Mouse (Mus musculus) forebrain, embryonic 13.5 days (tissue): Measurements from ENCODE around the gene 2310011J03Rik. TPM values are rescaled to one million over a fixed set of nuclear protein-coding genes. Genes with fewer than 3 reads are reported as not detected.

ENCODE experiments used
- ATAC-seq: fragments of 200-750 bp; cut with Nextera tagmentation; 2 replicates; pipeline ENCODE4 v1.8.0; 2017
- H3K27ac ChIP-seq: fragments of 300-500 bp; sonication (generic); 2 replicates; pipeline ENCODE4 v1.5.1; 2015; ENCODE audit warnings: inconsistent platforms, mild to moderate bottlenecking, moderate library complexity
- H3K27me3 ChIP-seq: fragments of 300-500 bp; sonication (generic); 2 replicates; pipeline ENCODE4 v1.6.1; 2015; ENCODE audit warnings: mild to moderate bottlenecking, inconsistent platforms
- H3K36me3 ChIP-seq: fragments of 300-500 bp; sonication (generic); 2 replicates; pipeline ENCODE4 v1.6.1; 2015; ENCODE audit warnings: mild to moderate bottlenecking, inconsistent platforms; ENCODE audit not compliant: poor library complexity, severe bottlenecking
- H3K4me1 ChIP-seq: fragments of 300-500 bp; sonication (generic); 2 replicates; pipeline ENCODE4 v1.6.1; 2015; ENCODE audit warnings: inconsistent platforms
- H3K4me2 ChIP-seq: fragments of 300-500 bp; sonication (generic); 2 replicates; pipeline ENCODE4 v1.6.1; 2015; ENCODE audit warnings: inconsistent platforms, mild to moderate bottlenecking, moderate library complexity
- H3K4me3 ChIP-seq: fragments of 300-500 bp; sonication (generic); 2 replicates; pipeline ENCODE4 v1.5.1; 2015; ENCODE audit warnings: mild to moderate bottlenecking, inconsistent platforms
- H3K9ac ChIP-seq: fragments of 300-500 bp; sonication (generic); 2 replicates; pipeline ENCODE4 v1.6.1; 2015; ENCODE audit warnings: mild to moderate bottlenecking, inconsistent platforms
- H3K9me3 ChIP-seq: fragments of 300-500 bp; sonication (generic); replicated peaks from 2 replicates; pipeline ENCODE4 v1.6.1; 2016; ENCODE audit warnings: inconsistent platforms
- WGBS: fragments of 180-500 bp; shearing (Covaris S2); methylation state at CpG from one replicate; pipeline ENCODE4 v1.1.7; 2015; 5-methylcytosine and 5-hydroxymethylcytosine counted together
- polyA plus RNA-seq: library from polyadenylated mRNA; unstranded; fragments of >200 nt; fragmentation: Nextera tagmentation; extraction: Ambion mirVana; gene quantifications from 2 replicates; pipeline ENCODE4 v1.2.1, GENCODE M21; 2015

2310011J03Rik gene
- 42.7 and 43.3 TPM in 2 replicates for polyA plus RNA-seq

DNA sequence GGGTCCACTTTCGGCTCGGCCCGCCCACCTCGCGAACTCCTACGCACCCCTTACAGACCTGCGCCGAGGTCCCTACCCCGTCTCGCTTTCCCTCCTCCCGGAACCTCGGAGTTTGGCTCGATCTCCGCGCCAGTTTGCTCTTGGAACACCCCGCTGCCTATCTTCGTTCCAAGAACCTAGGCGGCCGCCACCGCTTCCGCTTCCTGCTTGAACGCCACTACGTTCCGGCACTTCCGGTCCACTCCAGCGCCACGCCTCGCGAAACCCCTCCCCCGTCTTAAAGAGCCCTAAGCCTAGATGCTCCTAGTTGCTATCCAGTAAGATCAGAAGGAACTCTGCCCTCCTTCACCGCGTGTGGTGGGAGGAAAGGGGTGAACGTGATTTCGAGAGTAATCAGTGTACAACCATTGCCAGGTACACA, at the start of gene 2310011J03Rik:
TSS of gene 2310011J03Rik (minus strand) at position 198 of the 421 bp plus-strand sequence.
- H3K27ac ChIP-seq, result peak within 1 kb of the TSS; percentile 41; the same call in 1 of the 2 replicates

DNA sequence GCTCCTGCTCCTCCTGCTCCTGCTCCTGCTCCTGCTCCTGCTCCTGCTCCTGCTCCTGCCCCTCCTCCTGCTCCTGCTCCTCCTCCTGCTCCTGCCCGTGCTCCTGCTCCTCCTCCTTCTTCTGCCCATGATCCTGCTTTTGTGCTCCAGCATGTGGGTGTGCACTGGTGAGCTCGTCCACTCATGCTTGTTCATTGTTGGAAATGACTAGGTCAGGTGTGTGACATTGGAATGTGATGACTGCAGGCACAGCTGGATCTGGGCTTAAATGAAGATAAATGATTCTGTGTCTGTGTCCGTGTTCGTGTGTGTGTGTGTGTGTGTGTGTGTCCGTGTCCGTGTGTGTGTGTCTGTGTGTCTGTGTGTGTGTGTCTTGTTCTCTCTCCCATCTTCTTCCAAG, 48.1 kb upstream of the 2310011J03Rik start:
- WGBS, result 91% methylated on average over 6 of the region's 6 CpGs
- Histone ChIP-seq H3K4me1 (peaks cover 19% of the 10 kb centered on the region), H3K4me3 (no peak overlapping the region), H3K27me3 (peaks cover 24% of the 10 kb centered on the region), H3K9ac (no peak overlapping the region), H3K9me3 (no peaks in the 10 kb centered on the region), H3K36me3 (no peaks in the 10 kb centered on the region), H3K27ac (no peak overlapping the region), H3K4me2 (no peak overlapping the region)
- ATAC-seq, result no peak

More for the DNA sequence above, at the start of gene 2310011J03Rik:
- WGBS, result under 1% methylated on average over 34 of the region's 34 CpGs
- H3K27me3 ChIP-seq, result 0 out of 2 replicates have a peak, but pooled peaks cover 3% of the 10 kb centered on the region
- peak; percentile 71 for ATAC-seq
- peak within 1 kb of the TSS; percentile 79 for H3K4me3 ChIP-seq
- H3K4me1 ChIP-seq, result peaks cover 59% of the 10 kb centered on the region
- no peaks in the 10 kb centered on the region for H3K9me3 ChIP-seq
- H3K36me3 ChIP-seq, result peaks cover 36% of the 10 kb centered on the region
- H3K4me2 ChIP-seq, result peak within 1 kb of the TSS; percentile 94
- peak within 1 kb of the TSS; percentile 82 for H3K9ac ChIP-seq

DNA sequence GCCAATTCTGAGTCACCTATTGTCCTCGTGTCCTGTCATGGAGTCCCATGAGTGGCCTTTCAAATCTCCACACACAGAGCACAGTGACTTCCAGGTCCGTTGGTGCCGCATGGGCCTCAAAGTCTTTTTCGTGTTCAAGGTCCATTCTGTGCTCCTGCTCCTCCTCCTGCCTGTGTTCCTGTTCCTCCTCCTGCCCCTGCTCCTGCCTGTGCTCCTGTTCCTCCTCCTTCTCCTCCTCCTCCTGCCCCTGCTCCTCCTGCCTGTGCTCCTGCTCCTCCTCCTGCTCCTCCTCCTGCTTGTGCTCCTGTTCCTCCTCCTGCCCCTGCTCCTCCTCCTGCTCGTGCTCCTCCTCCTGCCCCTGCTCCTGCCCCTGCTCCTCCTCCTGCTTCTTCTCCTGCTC, 47.6 kb upstream of the 2310011J03Rik start:
- WGBS, result 61% methylated on average over 5 of the region's 5 CpGs
- Histone ChIP-seq H3K36me3 (no peaks in the 10 kb centered on the region), H3K4me3 (no peak overlapping the region), H3K27me3 (peaks cover 26% of the 10 kb centered on the region), H3K9me3 (no peaks in the 10 kb centered on the region), H3K9ac (no peak overlapping the region), H3K27ac (no peak overlapping the region), H3K4me1 (peaks cover 19% of the 10 kb centered on the region), H3K4me2 (no peak overlapping the region)
- no peak for ATAC-seq

DNA sequence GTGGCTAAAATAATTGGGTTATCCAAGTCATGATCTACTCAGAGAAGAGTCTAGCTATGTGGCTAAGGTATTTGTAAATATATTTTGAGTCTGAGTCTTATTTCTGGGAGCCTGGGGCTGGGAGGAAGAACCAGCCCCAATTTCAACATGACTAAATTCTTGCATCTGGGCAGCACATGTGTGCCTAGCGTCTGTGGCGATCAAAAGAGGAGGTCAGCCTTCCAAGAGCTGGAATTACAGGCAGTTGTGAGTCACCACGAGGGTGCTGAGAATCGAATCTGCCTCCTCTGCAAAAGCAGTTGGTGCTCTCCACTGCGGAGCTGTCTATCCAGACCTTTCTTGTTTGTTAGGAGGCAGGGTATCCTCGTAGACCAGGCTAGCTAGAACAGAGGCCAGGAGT, 45.4 kb upstream of the 2310011J03Rik start:
- Histone ChIP-seq H3K9me3 (no peaks in the 10 kb centered on the region), H3K4me3 (no peak overlapping the region), H3K36me3 (no peaks in the 10 kb centered on the region), H3K27me3 (peaks cover 31% of the 10 kb centered on the region), H3K9ac (no peak overlapping the region), H3K4me1 (peaks cover 5% of the 10 kb centered on the region; the same call in 1 of the 2 replicates), H3K27ac (no peak overlapping the region), H3K4me2 (no peak overlapping the region)
- WGBS, result 72% methylated on average over 6 of the region's 6 CpGs
- ATAC-seq, result no peak

DNA sequence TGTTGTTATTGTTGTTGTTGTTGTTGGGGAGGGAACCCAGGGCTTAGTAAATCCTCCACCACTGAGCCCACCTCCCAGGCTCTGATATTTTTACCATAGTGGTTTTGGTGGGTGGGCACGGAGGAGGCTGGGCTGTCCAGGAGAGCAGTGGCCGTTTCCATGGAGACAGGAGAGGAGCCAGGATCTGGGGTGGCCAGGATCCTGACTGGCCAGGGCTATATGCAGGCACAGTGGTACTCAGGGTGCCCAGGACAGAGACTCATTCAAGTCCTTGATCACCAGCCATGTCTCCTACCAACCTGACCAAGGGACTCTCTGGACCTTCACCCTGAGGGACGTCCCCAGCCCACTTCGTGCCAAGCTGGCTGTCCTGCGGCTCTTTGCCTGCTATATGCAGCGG, 43.4 kb upstream of the 2310011J03Rik start:
- Histone ChIP-seq H3K9ac (no peak overlapping the region), H3K9me3 (no peaks in the 10 kb centered on the region), H3K4me1 (peaks cover 5% of the 10 kb centered on the region; the same call in 1 of the 2 replicates), H3K27me3 (peaks cover 50% of the 10 kb centered on the region), H3K36me3 (no peaks in the 10 kb centered on the region), H3K27ac (no peak overlapping the region), H3K4me2 (no peak overlapping the region), H3K4me3 (no peak overlapping the region)
- 33% methylated on average over 6 of the region's 6 CpGs for WGBS
- ATAC-seq, result no peak

DNA sequence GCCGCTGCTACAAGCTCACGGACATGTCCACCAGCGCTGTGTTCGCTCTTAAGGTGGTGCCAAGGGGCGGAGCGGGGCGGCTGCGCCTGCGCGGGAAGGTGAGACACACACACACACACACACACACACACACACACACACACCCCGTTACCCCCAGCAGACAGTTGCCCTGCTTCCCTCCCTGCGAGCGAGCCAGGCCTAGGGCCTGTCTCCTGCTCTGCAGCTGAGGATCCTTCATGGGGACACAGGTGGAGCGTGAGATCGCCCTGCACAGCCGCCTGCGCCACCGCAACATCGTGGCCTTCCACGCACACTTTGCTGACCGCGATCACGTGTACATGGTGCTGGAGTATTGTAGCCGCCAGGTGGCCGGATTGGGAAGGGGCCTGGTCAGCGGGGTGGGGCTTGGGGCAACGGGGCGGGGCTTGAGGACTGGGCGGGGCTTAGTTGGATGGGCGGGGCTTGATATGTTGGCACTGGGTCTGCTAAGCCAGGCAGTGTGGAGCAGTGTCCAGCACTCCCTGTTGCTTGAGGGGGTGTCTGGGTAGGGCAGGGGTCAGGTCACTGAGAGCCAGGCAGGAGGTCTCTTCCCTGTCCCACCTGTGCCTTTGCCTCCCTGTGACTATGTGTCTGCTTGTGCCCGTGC, 37.8 kb upstream of the 2310011J03Rik start:
- Histone ChIP-seq H3K4me3 (peak overlapping the region; percentile 25), H3K27me3 (peaks cover 82% of the 10 kb centered on the region), H3K4me1 (peaks cover 27% of the 10 kb centered on the region), H3K9me3 (no peaks in the 10 kb centered on the region), H3K9ac (peak overlapping the region; percentile 30; the same call in 1 of the 2 replicates), H3K27ac (no peak overlapping the region), H3K36me3 (no peaks in the 10 kb centered on the region), H3K4me2 (peak overlapping the region; percentile 51)
- 0 out of 2 replicates have a peak, but pooled peaks have one; percentile 19 for ATAC-seq
- 6% methylated on average over 28 of the region's 31 CpGs for WGBS

DNA sequence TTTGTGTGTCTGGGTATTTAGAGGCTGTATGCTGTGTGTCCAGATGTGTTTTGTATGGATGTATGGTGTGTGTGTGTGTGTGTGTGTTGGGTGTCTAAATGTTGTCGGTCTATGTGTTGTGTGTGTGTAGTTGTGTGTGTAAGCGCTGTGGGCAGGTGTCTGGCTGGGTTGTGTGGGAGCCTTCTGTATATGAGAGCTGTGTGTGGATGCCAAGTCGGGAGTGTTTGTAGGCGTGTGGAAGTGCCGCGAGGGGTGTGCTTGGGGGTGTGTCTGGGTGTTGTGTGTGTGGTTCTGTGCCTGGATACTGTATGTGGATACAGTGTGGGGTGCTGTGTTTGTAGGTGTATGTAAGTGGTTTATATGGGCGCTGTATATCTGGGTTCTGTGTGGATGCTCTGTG, 37.0 kb upstream of the 2310011J03Rik start:
- ATAC-seq, result no peak
- peaks cover 27% of the 10 kb centered on the region for H3K4me1 ChIP-seq
- H3K9ac ChIP-seq, result no peak overlapping the region
- no peak overlapping the region for H3K4me3 ChIP-seq
- H3K27ac ChIP-seq, result no peak overlapping the region
- peaks cover 85% of the 10 kb centered on the region for H3K27me3 ChIP-seq
- H3K9me3 ChIP-seq, result no peaks in the 10 kb centered on the region
- 36% methylated on average over 7 of the region's 7 CpGs for WGBS
- H3K4me2 ChIP-seq, result peak overlapping the region; percentile 51; the same call in 1 of the 2 replicates
- no peaks in the 10 kb centered on the region for H3K36me3 ChIP-seq

DNA sequence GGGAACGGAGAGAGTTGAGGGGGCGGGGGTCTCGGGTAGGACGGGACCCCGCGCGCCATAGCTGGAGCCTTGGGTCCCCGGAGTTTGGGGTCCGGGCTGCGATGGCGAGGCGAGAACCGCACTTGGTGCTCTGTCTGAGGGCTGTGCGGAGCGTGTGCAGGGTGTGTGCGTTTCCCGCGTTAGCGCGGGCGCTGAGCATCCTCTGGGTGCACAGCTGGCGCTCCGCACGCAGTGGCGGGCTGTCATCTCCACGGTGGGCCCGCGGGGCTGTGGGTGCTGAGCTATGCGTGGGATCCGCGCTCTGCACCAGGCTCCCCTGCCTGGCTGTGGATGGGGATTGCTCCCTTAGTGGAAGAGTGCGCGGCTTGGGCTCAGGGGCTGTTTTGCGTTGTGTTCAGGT, 36.4 kb upstream of the 2310011J03Rik start:
- Histone ChIP-seq H3K36me3 (no peaks in the 10 kb centered on the region), H3K4me3 (peak overlapping the region; percentile 32), H3K4me1 (peaks cover 27% of the 10 kb centered on the region), H3K4me2 (peak overlapping the region; percentile 60), H3K9me3 (no peaks in the 10 kb centered on the region), H3K27me3 (peaks cover 91% of the 10 kb centered on the region), H3K27ac (no peak overlapping the region), H3K9ac (0 out of 2 replicates have a peak overlapping the region, but pooled peaks have one; percentile 21)
- WGBS, result 2% methylated on average over 34 of the region's 34 CpGs
- ATAC-seq, result 0 out of 2 replicates have a peak, but pooled peaks have one; percentile 37

DNA sequence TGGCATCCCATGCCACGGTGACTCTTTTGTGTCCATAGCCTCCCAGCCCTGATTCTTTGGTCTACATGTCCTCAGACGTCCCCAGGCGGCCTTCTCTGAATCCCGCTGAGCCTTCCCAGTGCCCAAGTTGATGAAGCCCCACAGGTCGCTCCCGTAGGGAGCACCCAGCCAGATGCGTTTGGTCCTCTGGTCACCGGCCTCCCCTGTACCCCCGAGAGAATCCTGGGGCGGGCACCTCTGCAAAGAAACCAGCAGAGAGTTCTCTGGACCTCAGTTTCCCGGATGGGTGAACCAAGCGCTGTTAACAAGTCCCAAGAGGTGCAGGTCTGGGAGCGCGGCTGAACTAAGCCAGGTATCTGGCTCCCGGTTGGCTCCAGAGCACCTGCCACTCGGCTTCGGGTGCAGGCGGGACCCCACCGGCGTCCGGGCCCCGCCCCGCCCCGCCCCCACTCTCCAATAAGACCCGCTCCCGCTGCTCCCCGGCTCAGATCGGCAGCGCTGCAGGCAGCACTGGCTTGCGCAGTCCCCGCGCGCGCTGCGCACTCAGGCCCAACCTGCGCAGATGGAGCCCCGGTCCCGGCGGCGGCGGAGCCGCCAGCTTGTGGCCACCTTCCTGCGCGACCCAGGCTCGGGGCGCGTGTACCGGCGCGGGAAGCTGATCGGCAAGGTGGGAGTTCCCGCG, 35.8 kb upstream of the 2310011J03Rik start, which contains the start of gene Plk5:
TSS of gene Plk5 (plus strand) at position 459 of the 682 bp plus-strand sequence.
- H3K4me3 ChIP-seq, result peak within 1 kb of the TSS; percentile 32
- no peaks in the 10 kb centered on the region for H3K36me3 ChIP-seq
- H3K9ac ChIP-seq, result peak within 1 kb of the TSS; percentile 21; the same call in 1 of the 2 replicates
- no peaks in the 10 kb centered on the region for H3K9me3 ChIP-seq
- peaks cover 97% of the 10 kb centered on the region for H3K27me3 ChIP-seq
- H3K4me2 ChIP-seq, result peak within 1 kb of the TSS; percentile 60
- 1% methylated on average over 45 of the region's 53 CpGs for WGBS
- 0 out of 2 replicates have a peak, but pooled peaks have one; percentile 61 for ATAC-seq
- H3K27ac ChIP-seq, result no peak within 1 kb of the TSS
- peaks cover 27% of the 10 kb centered on the region for H3K4me1 ChIP-seq

DNA sequence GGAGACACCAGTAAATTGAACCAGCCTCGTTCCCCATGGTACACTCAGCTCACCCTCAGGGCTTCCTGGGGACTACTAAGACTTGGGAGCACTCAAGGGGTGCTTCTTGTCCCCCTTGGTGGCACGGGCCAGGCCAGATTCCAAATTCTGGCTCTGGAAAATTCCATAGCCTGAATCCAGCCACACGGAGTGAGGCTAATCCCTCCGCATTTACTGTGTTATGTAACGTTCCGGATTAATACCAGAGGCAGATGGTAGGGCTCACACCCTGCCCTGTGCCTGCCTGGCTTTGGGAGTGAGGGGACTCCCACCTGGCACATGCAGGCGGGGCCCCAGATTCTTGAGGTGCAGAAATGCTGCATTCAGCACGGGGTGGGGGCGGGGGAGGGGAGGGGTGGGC, 35.1 kb upstream of the 2310011J03Rik start:
- no peaks in the 10 kb centered on the region for H3K36me3 ChIP-seq
- 4% methylated on average over 8 of the region's 9 CpGs for WGBS
- no peak for ATAC-seq
- H3K9ac ChIP-seq, result no peak overlapping the region
- peaks cover 98% of the 10 kb centered on the region for H3K27me3 ChIP-seq
- H3K4me3 ChIP-seq, result 0 out of 2 replicates have a peak overlapping the region, but pooled peaks have one; percentile 32
- no peak overlapping the region for H3K4me2 ChIP-seq
- H3K9me3 ChIP-seq, result no peaks in the 10 kb centered on the region
- peaks cover 27% of the 10 kb centered on the region for H3K4me1 ChIP-seq
- no peak overlapping the region for H3K27ac ChIP-seq

DNA sequence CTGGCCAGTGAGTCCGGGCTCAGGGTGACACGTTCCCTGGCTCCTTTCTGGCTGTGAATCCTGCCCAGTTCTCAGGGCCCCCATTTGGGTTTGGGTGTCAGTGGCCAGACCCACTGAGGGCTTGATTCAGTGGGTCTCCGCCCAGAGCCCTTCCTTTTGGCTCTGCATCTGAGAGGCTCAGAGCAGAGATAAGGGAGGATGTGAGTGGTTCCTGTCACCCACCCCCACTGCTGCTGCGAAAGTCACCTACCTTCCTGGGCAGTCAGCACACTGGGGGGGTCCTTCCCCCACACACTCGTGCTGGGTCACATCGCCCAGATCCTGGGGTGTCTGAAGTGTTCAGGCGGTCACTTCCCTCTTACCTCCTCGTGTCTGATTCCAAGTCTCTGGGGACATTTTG, 32.4 kb upstream of the 2310011J03Rik start:
- 71% methylated on average over 8 of the region's 8 CpGs for WGBS
- ATAC-seq, result no peak

DNA sequence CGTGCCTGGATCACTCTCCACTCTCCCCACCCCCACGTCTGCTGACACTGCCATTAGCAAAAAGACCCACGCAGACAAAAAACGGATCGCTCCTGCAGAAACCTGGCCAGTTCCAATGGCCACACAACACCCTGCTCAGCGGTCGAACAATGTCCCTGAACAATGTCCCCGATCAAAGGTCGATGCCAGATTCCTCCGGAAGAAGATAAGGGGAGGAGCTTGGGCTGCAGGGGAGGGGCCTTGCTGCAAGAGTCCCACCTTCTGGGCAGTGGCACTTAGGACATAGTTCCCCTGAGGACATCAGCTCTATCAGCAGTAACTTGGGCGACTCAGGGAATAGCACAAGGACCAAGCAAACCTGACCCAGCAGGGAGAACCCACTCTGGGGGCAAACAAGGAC, 31.6 kb upstream of the 2310011J03Rik start:
- Histone ChIP-seq H3K27me3 (peaks cover 99% of the 10 kb centered on the region), H3K27ac (no peak overlapping the region), H3K9ac (no peak overlapping the region), H3K4me2 (no peak overlapping the region), H3K4me3 (no peak overlapping the region), H3K9me3 (no peaks in the 10 kb centered on the region), H3K36me3 (no peaks in the 10 kb centered on the region), H3K4me1 (peaks cover 27% of the 10 kb centered on the region)
- no peak for ATAC-seq
- WGBS, result 20% methylated on average over 11 of the region's 11 CpGs

More for the DNA sequence above, 32.4 kb upstream of the 2310011J03Rik start:
- Histone ChIP-seq H3K4me3 (no peak overlapping the region), H3K36me3 (no peaks in the 10 kb centered on the region), H3K9me3 (no peaks in the 10 kb centered on the region), H3K27me3 (peaks cover 99% of the 10 kb centered on the region), H3K9ac (no peak overlapping the region), H3K27ac (no peak overlapping the region), H3K4me2 (no peak overlapping the region), H3K4me1 (peaks cover 34% of the 10 kb centered on the region)
